Mouse (Mus musculus): ENCODE measurements around the gene Gm10974. TPM values are rescaled to one million over a fixed set of nuclear protein-coding genes. Genes with fewer than 3 reads are reported as not detected.

Gm10974 gene
- not detected in 2 replicates for polyA plus RNA-seq (2014; fragmentation: Nextera tagmentation; extraction: Ambion mirVana)

DNA sequence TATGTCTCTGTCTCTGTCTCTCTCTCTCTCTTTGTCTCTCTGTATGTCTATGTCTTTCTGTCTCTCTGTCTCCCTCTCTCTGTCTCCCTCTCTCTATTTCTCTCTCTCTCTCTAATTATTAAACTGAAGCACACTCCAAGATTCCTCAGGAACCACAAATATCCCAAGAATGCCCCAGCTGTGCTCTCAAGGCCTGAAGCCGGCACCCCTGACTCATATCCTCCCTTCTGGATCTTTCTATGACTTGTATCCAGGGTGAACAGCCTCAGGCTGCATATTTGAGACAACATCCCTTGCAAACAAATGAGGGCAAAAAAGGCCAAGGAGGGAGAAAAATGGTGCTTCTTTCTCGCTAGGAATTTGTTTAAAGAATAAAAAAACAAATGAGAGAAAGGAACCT lies at the start of gene Gm10974:
Gene Gm10974 (plus strand): TSS at position 2 of the 400 bp plus-strand sequence.
- no peaks in the 10 kb centered on the region for H3K36me3 ChIP-seq (ENCODE audit: control insufficient read depth, insufficient read depth, low read length)
- 69% methylated on average over 2 of the region's 2 CpGs for WGBS
- H3K9me3 ChIP-seq (ENCODE audit: control insufficient read depth, low read length), result no peaks in the 10 kb centered on the region; the same call in 1 of the 2 replicates

DNA sequence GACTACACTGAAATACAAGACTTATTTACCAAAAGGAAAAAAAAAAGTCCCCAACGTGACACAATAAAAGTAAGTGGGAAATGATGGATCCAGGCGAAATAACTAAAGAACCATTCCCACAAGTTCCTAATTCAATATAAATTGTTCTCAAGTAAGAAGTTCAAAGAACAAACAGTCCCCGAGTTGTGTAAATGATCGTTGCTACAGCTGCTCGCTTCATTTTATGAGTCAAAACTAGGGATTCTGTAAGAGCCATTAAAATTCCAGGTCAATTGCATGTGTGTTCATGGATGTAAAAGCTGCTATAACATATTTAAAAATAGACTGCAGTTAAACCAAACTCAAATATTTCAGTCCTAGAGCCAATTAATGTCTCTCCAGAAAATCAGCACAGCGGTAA lies 47.6 kb upstream of the Gm10974 start:
- Histone ChIP-seq H3K36me3 (ENCODE audit: control insufficient read depth, insufficient read depth, low read length) (no peaks in the 10 kb centered on the region), H3K27ac (ENCODE audit: low read depth, low read length) (no peak overlapping the region), H3K4me2 (ENCODE audit: low read depth, low read length, severe bottlenecking) (no peak overlapping the region), H3K4me3 (ENCODE audit: low read depth, low read length) (no peak overlapping the region), H3K27me3 (ENCODE audit: control insufficient read depth, insufficient read depth, low read length) (no peaks in the 10 kb centered on the region), H3K4me1 (replicated peaks; ENCODE audit: control insufficient read depth, insufficient read depth, low read length) (no peaks in the 10 kb centered on the region), H3K9ac (ENCODE audit: low read length) (no peak overlapping the region), H3K9me3 (ENCODE audit: control insufficient read depth, low read length) (no peaks in the 10 kb centered on the region)
- WGBS, result 85% methylated on average over 6 of the region's 6 CpGs
- ATAC-seq (replicated peaks; ENCODE audit: low FRiP score) (no peak), DNase-seq (ENCODE audit: low spot score) (no peak)

More for the DNA sequence above, at the start of gene Gm10974:
- Histone ChIP-seq H3K4me3 (ENCODE audit: low read depth, low read length) (no peak within 1 kb of the TSS), H3K27me3 (ENCODE audit: control insufficient read depth, insufficient read depth, low read length) (no peaks in the 10 kb centered on the region), H3K4me2 (ENCODE audit: low read depth, low read length, severe bottlenecking) (no peak within 1 kb of the TSS), H3K4me1 (replicated peaks; ENCODE audit: control insufficient read depth, insufficient read depth, low read length) (no peaks in the 10 kb centered on the region), H3K27ac (ENCODE audit: low read depth, low read length) (no peak within 1 kb of the TSS), H3K9ac (ENCODE audit: low read length) (no peak within 1 kb of the TSS)
- ATAC-seq (replicated peaks; ENCODE audit: low FRiP score), result no peak
- no peak for DNase-seq (ENCODE audit: low spot score)

DNA sequence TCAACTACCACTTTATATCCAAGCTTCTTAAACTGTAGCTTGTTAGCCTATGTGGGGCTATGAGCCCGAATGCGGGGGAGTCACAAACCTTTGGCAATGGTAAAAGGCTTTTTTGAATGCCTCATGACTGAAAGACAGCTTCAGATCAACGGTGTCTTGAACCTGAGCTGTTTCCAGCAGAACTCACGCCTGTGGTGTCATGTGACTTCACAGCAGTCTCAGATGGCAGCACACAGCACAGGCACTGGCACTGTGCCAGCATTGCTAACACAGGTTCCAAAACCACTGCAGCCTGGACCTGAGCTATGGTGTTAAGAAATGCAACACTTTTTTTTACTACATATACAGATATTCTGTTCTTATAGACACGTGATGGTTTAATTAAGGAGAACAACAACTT lies 44.7 kb upstream of the Gm10974 start:
- Histone ChIP-seq H3K4me2 (ENCODE audit: low read depth, low read length, severe bottlenecking) (no peak overlapping the region), H3K4me1 (replicated peaks; ENCODE audit: control insufficient read depth, insufficient read depth, low read length) (no peaks in the 10 kb centered on the region), H3K9ac (ENCODE audit: low read length) (no peak overlapping the region), H3K27ac (ENCODE audit: low read depth, low read length) (no peak overlapping the region), H3K4me3 (ENCODE audit: low read depth, low read length) (no peak overlapping the region), H3K27me3 (ENCODE audit: control insufficient read depth, insufficient read depth, low read length) (no peaks in the 10 kb centered on the region), H3K9me3 (ENCODE audit: control insufficient read depth, low read length) (no peaks in the 10 kb centered on the region), H3K36me3 (ENCODE audit: control insufficient read depth, insufficient read depth, low read length) (no peaks in the 10 kb centered on the region)
- ATAC-seq (replicated peaks; ENCODE audit: low FRiP score), result no peak
- peak; percentile 67 for DNase-seq (ENCODE audit: low spot score)
- 66% methylated on average over 5 of the region's 5 CpGs for WGBS

DNA sequence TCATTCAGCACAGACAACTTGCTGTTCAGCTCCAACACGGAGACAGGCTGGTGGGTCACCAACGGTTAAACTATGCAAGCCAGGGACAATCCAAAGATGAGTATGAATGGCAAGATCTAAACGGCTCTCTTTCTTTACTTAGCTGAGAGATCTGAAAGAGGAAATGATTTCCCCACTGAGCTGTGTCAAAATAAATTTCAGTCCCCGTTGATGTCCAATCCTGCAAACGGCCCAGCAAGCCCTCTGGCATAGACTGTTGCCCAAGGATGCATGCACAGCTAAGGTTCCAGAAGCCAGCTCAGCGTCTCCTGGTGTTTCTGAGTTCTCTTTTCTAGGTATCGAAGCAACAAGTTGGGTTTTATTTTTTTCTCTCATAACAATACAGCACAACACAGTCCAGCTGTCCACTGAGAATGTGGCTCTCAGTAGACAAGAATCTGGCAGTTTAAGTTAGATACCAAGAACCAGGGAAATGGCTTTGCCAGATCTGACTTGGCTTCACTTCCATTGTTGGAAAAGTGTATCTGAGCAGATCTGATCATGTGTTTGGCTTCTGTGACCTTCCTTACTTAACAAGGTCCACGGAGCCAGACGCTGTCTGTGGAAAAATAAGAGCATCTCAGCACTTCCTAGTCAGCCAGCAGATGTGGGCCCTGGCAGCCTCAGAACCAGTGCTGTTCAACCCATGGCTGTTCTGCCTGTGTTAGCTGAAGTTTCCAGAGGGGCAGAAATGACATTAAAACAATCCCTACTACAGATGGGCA lies 42.3 kb upstream of the Gm10974 start:
- Histone ChIP-seq H3K4me1 (replicated peaks; ENCODE audit: control insufficient read depth, insufficient read depth, low read length) (no peaks in the 10 kb centered on the region), H3K36me3 (ENCODE audit: control insufficient read depth, insufficient read depth, low read length) (no peaks in the 10 kb centered on the region), H3K9me3 (ENCODE audit: control insufficient read depth, low read length) (no peaks in the 10 kb centered on the region), H3K27me3 (ENCODE audit: control insufficient read depth, insufficient read depth, low read length) (no peaks in the 10 kb centered on the region), H3K27ac (ENCODE audit: low read depth, low read length) (no peak overlapping the region), H3K4me3 (ENCODE audit: low read depth, low read length) (no peak overlapping the region), H3K9ac (ENCODE audit: low read length) (no peak overlapping the region), H3K4me2 (ENCODE audit: low read depth, low read length, severe bottlenecking) (no peak overlapping the region)
- WGBS, result 79% methylated on average over 9 of the region's 9 CpGs
- no peak for DNase-seq (ENCODE audit: low spot score)
- no peak for ATAC-seq (replicated peaks; ENCODE audit: low FRiP score)

DNA sequence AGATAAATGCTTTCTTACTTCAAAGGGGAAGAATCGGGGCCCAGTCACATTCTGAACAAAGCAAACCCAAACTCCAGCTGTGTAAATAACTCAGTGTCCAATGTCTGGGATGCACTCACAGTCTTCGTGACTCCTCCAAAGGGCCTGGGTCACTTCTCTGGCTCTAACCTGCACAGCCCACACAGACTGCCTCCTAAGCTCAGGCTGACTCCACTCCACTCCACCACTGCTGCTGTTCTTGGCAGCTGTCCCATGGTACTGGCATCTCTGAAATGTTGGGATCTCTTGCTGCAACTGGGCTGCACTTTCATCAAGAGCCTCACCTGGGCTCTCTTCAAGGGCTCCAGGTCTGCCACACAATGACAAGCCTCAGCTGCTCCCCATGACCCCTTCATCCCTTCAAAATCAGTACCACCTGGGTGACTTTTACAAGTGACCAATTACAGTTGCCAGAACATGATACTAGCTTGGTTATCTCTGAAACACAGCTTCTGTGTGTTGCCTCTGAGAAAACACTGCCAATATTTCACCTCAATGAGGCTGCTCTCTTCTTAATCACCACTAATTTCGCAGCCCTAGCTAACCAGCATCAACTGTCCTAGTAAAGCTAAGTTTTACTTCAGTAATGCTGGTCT lies 40.2 kb upstream of the Gm10974 start:
- H3K9ac ChIP-seq (ENCODE audit: low read length), result no peak overlapping the region
- no peaks in the 10 kb centered on the region for H3K4me1 ChIP-seq (replicated peaks; ENCODE audit: control insufficient read depth, insufficient read depth, low read length)
- H3K9me3 ChIP-seq (ENCODE audit: control insufficient read depth, low read length), result no peaks in the 10 kb centered on the region
- ATAC-seq (replicated peaks; ENCODE audit: low FRiP score), result no peak
- no peak overlapping the region for H3K4me2 ChIP-seq (ENCODE audit: low read depth, low read length, severe bottlenecking)
- H3K4me3 ChIP-seq (ENCODE audit: low read depth, low read length), result no peak overlapping the region
- no peak for DNase-seq (ENCODE audit: low spot score)
- 77% methylated on average over 3 of the region's 3 CpGs for WGBS
- no peaks in the 10 kb centered on the region for H3K36me3 ChIP-seq (ENCODE audit: control insufficient read depth, insufficient read depth, low read length)
- H3K27me3 ChIP-seq (ENCODE audit: control insufficient read depth, insufficient read depth, low read length), result no peaks in the 10 kb centered on the region
- no peak overlapping the region for H3K27ac ChIP-seq (ENCODE audit: low read depth, low read length)

DNA sequence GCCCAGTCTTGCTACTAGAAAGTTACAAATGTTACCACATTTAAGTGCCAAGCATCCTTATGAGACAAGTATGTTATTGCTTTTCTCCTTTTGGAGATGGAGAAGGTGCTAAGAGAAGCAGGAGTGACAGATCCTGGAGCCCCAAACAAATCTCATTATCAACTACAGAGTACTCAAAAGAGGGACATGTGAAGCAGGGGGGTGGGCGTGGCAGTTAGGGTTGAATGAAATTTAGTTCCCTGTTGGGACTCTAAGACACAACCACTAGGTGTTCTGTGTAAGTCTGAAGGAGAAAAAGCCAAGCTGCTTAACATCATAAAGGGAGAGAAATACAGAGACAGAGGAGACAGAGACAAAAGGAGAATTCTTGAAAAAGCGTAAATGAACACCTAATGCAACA lies 38.2 kb upstream of the Gm10974 start:
- no peak overlapping the region for H3K4me2 ChIP-seq (ENCODE audit: low read depth, low read length, severe bottlenecking)
- 62% methylated on average over 2 of the region's 2 CpGs for WGBS
- no peaks in the 10 kb centered on the region for H3K36me3 ChIP-seq (ENCODE audit: control insufficient read depth, insufficient read depth, low read length)
- no peak overlapping the region for H3K4me3 ChIP-seq (ENCODE audit: low read depth, low read length)
- H3K4me1 ChIP-seq (replicated peaks; ENCODE audit: control insufficient read depth, insufficient read depth, low read length), result no peaks in the 10 kb centered on the region
- ATAC-seq (replicated peaks; ENCODE audit: low FRiP score) (no peak), DNase-seq (ENCODE audit: low spot score) (no peak)
- H3K27ac ChIP-seq (ENCODE audit: low read depth, low read length), result no peak overlapping the region
- H3K9me3 ChIP-seq (ENCODE audit: control insufficient read depth, low read length), result no peaks in the 10 kb centered on the region
- no peaks in the 10 kb centered on the region for H3K27me3 ChIP-seq (ENCODE audit: control insufficient read depth, insufficient read depth, low read length)
- H3K9ac ChIP-seq (ENCODE audit: low read length), result no peak overlapping the region

DNA sequence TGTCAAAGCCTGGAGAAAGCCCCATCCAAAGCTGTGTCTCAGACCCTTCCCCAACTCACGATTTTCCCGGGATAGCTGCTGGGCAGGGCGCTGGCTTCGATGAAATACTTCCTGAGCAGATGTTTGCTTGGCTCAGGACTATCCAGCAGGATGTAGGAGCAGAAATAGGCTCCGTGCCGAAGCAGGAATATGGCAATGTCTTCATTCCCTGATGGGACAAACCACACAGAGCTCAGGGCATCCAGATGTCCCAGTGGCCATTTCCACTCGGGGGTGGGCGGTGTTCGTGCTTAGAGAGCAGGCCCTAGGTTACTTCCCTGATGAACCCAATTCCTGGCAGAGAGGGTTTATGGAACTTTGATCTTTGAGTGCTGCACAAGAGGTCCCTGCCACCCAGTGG lies 35.1 kb upstream of the Gm10974 start:
- Histone ChIP-seq H3K4me1 (replicated peaks; ENCODE audit: control insufficient read depth, insufficient read depth, low read length) (no peaks in the 10 kb centered on the region), H3K36me3 (ENCODE audit: control insufficient read depth, insufficient read depth, low read length) (no peaks in the 10 kb centered on the region; the same call in 1 of the 2 replicates), H3K4me3 (ENCODE audit: low read depth, low read length) (no peak overlapping the region), H3K4me2 (ENCODE audit: low read depth, low read length, severe bottlenecking) (no peak overlapping the region), H3K27ac (ENCODE audit: low read depth, low read length) (no peak overlapping the region), H3K9ac (ENCODE audit: low read length) (no peak overlapping the region), H3K27me3 (ENCODE audit: control insufficient read depth, insufficient read depth, low read length) (no peaks in the 10 kb centered on the region), H3K9me3 (ENCODE audit: control insufficient read depth, low read length) (no peaks in the 10 kb centered on the region)
- DNase-seq (ENCODE audit: low spot score) (no peak), ATAC-seq (replicated peaks; ENCODE audit: low FRiP score) (no peak)
- 91% methylated on average over 9 of the region's 9 CpGs for WGBS

DNA sequence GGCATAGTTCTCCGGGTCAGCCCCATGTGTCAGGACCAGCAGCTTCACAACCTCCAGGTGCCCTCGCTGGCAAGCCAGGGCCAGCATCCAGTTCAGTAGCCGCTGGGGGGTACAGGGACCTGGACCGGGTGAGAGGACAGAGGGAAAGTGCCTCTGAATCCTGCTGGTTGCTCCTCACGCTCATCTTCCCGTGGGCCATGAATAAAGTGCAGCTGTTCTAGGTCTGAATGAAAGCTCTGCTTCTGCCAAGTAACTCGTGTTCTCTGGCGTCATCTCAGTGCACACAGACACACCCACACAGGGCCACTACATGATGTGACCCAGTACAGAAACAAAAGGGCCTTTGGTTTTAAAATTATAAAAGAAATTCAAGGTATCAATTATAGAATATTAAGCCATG lies 33.4 kb upstream of the Gm10974 start:
- H3K27ac ChIP-seq (ENCODE audit: low read depth, low read length), result no peak overlapping the region
- H3K27me3 ChIP-seq (ENCODE audit: control insufficient read depth, insufficient read depth, low read length), result no peaks in the 10 kb centered on the region
- H3K9me3 ChIP-seq (ENCODE audit: control insufficient read depth, low read length), result no peaks in the 10 kb centered on the region
- no peak overlapping the region for H3K4me3 ChIP-seq (ENCODE audit: low read depth, low read length)
- DNase-seq (ENCODE audit: low spot score), result no peak
- H3K4me1 ChIP-seq (replicated peaks; ENCODE audit: control insufficient read depth, insufficient read depth, low read length), result no peaks in the 10 kb centered on the region
- H3K36me3 ChIP-seq (ENCODE audit: control insufficient read depth, insufficient read depth, low read length), result no peaks in the 10 kb centered on the region; the same call in 1 of the 2 replicates
- WGBS, result 91% methylated on average over 8 of the region's 8 CpGs
- no peak overlapping the region for H3K9ac ChIP-seq (ENCODE audit: low read length)
- no peak overlapping the region for H3K4me2 ChIP-seq (ENCODE audit: low read depth, low read length, severe bottlenecking)
- no peak for ATAC-seq (replicated peaks; ENCODE audit: low FRiP score)
